Mouse (Mus musculus): ENCODE measurements at regions not wholly inside any gene's neighbourhood (a gene's known extent, or its start where the extent isn't known, plus 50 kb on each side); places are given as distances from the start of the nearest gene placed in this dataset.

DNA sequence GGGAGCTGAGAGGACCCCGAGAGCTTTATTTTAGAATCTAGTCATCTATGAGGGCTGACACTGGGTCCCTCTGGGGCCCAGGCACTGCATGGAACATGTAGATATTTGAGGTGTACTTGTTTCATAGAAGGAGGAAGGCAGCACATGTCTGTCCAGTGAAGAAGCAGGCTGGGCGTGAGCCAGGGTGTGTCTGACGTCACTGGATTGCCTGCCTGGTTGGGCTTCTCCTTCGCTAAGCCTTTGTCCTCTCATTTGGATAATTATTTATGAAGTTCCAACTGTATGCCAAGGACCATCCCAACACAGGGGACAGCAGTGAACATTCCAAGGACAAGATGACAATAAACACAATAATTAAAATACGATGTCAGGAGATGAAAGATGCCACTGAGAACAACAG is 72.7 kb upstream of the Runx3 start:
- no peak for TF ChIP-seq EP300 (IDR thresholded peaks at IDR 0.05; ENCODE audit: low read depth)
- no peak for TF ChIP-seq CTCF (IDR thresholded peaks at IDR 0.05; ENCODE audit: low read depth)

Measured in liver, postnatal 0 days (tissue).